Mouse (Mus musculus) cerebellum, postnatal 36 days (tissue): ENCODE data around the gene Casz1.
A peak's percentile ranks its signal among the peaks of the same experiment; 100 is the strongest.

Experiments used
- DNase-seq, 2 experiments: peaks; one replicate each; pipeline ENCODE4 v3.0.0; 2021 to 2022; ENCODE audit warnings: mixed read lengths in 2 of 2

The Casz1 gene

GRCm38 (mm10) chr4:148881001-148881669 lies 76.9 kb downstream of the Casz1 start:
- DNase-seq: peak; percentile 56 to 62

DNA sequence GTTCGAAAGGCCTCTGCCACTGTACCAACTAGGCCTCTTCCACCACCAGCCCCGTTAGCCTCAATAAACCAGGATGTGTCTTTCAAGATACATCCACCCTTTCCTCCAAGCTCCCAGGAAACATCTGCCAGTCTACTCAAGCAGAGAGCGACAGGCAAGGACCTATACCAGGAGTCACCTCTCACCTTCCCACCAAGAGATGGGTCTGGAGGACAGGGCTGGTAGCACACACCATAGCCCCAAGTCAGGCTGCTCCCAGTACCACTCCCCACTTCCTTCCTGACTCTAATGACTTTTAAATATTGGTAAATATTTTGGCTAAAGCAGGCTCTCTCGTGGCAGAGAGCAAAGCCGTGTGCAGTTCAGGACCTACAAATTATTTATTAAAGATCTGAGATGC lies 77.6 kb downstream of the Casz1 start:
- DNase-seq: no peak

GRCm38 (mm10) chr4:148882360-148882929 lies 78.2 kb downstream of the Casz1 start:
- no peak for DNase-seq

DNA sequence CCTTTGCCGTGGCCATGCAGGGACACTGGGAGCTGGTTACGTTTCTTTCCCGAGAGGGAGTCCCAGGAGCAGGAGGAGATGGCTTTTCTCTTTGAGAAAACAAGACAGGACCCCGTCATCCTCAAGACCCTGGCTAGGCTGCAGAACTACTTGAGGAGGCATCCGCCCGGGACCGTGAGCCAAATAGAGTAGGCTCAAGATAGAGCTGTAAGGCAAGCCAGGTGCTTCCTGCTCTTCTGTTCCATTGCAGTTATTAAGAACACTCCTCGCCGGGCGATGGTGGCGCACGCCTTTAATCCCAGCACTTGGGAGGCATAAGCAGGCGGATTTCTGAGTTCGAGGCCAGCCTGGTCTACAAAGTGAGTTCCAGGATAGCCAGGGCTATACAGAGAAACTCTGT lies 80.4 kb downstream of the Casz1 start:
- no peak for DNase-seq

DNA sequence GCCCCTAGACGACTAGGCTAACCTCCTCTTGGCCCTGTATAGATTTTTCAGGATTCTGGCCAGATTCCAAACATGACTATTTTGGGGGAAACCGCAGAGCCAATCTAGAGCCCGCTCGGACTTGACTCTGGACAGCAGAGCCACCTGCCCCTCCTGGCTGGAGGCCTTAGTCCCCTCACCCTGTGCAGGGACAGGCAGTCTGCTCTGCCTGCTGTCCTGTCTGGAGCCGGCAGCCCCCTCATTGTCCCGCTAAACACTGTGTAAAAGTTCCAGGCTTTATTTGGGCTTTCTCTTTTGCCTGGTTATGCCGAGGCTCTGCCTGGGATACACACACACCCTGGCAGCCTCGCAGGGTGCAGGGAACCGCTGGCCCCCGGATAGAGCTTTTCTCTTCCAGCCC lies 81.2 kb downstream of the Casz1 start:
- DNase-seq: no peak

GRCm38 (mm10) chr4:148885921-148886540 lies 81.8 kb downstream of the Casz1 start:
- no peak for DNase-seq

GRCm38 (mm10) chr4:148888229-148888628 lies 84.0 kb downstream of the Casz1 start:
- DNase-seq: no peak

- DNase-seq: no peak
Observed at GRCm38 (mm10) chr4:148889011-148889410, 84.8 kb downstream of the Casz1 start.

DNA sequence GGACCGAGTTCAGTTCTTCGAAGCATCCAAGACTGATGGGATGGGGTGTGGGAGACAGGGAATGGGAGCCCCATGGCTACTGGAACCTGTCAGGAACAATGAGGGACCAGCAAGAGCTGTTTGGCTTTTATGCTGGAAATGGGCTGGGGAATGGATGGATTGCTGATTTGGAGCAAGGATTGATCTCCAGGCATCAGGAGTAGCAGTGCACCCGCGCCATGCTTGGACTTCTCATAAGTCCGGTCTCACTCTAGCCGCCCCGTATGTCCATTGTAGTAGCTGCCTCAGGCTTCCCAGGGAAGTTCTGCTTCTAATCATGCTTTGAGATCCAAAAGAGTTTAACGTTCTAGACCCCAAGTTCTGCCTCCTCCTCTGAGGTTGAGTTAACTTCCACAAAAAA lies 86.2 kb downstream of the Casz1 start:
- no peak for DNase-seq

GRCm38 (mm10) chr4:148890892-148891838 lies 86.9 kb downstream of the Casz1 start:
- DNase-seq: peak in 1 of 2 experiments; percentile 24

GRCm38 (mm10) chr4:148896125-148896524 lies 91.9 kb downstream of the Casz1 start:
- DNase-seq: no peak

- no peak for DNase-seq
Observed at GRCm38 (mm10) chr4:148899927-148900294, 95.7 kb downstream of the Casz1 start.

GRCm38 (mm10) chr4:148900295-148901211 lies 96.3 kb downstream of the Casz1 start:
- DNase-seq: peak; percentile 65 to 76

DNA sequence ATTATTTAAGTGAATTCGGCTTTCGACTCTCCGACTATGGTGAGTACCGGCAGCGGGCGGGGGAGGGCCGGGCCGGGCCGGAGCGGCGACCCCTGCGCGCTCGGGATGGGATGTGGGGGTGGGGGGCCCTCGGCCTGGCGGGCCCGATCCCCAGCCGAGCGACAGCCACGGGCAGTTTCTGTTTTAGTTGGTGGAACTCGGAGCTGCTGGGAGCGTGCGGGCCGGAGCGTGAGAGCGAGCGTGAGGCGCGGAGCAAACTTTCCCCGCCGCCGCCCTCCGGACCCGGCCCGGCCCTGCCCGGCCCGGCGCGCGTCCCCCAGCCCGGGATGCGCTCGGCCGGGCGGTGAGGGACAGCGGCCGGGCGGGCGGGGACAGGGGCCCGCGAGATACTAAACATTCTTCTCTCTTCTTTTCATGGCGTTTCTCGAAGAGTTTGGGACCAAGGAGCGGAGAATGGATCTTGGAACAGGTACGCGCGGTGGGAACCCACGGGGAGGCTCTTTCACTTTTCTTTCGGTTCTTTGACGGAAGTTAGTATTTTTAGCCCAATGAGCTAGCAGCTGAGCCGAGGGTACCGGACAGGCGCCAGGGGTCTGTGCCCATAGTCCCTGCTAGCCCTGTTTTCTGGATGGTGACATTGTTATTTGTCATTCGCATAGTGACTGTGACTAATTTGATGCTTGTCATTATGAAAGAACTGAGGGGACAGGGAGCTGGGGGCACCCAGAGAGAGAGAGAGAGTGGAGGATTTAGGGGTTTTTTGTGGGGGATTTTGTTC lies 97.2 kb downstream of the Casz1 start:
- DNase-seq: peak in 1 of 2 experiments; percentile 12

- no peak for DNase-seq
Observed at GRCm38 (mm10) chr4:148902919-148903727, 98.9 kb downstream of the Casz1 start.

DNA sequence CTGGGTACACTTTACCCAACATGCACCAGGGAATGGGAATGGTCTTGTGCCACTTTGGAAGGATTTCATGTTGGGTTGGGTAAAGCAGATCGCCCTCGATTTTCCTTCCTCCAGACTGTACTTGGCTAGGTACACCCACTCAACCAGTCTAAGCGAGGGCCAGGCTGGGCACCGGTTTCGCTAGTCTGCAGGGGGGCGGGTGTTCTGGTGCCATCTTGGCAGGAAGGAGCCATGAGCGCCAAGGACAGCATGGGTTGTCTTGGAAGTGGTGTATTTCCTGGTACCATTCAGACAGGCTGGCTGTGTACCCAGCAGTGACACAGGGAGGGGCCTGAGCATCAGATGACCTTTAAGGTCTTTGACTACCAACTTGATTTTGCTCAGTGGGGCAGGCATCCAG lies 101.1 kb downstream of the Casz1 start:
- DNase-seq: peak; percentile 45 to 57

DNA sequence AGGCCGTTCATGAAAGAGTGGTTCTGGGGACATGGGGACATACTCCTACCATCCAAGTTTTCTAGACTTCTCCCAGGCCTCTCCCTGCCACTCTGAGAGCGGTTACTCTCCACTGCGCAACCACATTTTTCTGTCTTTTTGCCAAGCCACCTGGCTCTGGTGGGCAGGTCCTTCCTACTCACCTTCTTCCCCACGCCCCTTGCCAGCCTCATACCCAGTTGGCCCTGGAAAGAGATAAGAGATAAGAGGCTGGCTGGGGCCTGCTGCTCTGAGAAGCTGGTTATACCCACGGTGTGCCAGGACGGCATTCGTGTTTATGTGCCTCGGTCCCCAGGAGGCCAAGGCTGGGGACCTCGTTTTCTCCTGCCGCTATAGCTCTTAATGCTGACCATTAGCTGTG lies 102.6 kb downstream of the Casz1 start:
- no peak for DNase-seq

DNA sequence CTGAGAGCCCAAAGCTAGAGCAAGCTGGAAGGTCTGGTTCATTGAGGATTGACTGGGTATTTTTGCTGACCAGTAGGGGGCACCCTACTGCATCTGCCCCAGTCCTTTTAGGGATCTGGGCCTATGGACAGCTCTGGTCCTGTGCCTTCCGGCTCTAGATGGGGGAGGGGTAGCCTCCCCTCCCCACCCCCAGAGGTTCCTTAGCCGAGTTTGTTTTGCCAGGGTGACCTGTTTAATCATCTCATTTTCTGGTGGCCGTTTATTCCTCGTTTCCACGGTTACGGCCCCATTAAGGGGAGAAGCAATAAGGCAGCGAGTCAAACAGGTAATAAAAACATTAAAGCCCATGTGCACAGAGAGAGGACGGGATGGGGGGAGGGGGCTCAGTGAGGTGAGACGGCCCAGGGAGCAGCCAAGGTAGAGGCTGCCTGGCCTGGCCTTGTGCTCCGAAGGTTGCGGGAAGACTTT lies 104.0 kb downstream of the Casz1 start:
- no peak for DNase-seq

DNA sequence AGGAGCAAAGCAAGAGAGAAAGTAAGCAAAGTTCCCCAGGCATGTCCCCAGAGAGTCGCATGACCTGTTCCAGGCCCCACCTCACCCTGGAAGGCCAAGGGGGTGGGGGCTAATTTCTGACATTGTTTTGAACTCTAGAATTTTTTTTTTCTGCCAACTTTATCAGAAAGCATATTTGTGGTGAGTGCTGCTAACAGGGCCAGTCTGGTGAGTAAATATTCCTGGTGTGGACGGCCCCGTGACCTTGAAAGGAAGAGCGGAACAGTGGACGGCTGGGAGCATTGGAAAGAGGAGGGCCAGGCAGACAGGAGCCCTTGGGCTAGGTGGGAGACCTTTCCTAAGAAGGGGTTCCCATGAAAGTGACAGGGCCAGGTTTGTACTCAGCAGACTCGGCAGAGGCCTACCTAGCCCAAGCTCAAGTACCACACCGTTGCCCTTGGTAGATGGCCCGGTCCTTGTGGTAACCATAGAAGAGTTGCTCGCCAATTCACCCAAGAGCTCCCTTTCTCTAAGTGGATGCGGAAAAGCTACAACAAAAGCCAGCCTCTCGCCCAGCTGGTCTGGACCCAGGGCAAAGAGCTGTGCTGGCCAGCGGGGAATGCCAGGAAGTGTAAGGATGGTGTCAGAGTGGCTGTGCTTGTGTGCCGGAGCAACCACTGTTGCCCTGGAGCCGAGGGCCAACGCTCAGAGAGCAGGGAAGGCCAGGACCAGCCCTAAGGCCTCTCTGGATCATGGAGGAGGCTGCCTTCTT lies 104.7 kb downstream of the Casz1 start:
- no peak for DNase-seq

GRCm38 (mm10) chr4:148909566-148909965 lies 105.3 kb downstream of the Casz1 start:
- DNase-seq: no peak
